Mouse (Mus musculus) spleen, adult 2 months (tissue): ENCODE data around the gene Dnajc10.

ENCODE experiments used
- CTCF ChIP-seq: fragments of 200-500 bp; IDR thresholded peaks from 2 replicates; pipeline ENCODE4 v1.5.1; 2011; ENCODE audit warnings: mild to moderate bottlenecking, inconsistent platforms; ENCODE audit not compliant: insufficient read depth, insufficient read length, insufficient replicate concordance; ENCODE audit errors: extremely low read depth
- POLR2A ChIP-seq: fragments of 200-500 bp; IDR thresholded peaks from 2 replicates; pipeline ENCODE4 v1.6.1; 2011; ENCODE audit warnings: low read depth, low read length, inconsistent platforms

DNA sequence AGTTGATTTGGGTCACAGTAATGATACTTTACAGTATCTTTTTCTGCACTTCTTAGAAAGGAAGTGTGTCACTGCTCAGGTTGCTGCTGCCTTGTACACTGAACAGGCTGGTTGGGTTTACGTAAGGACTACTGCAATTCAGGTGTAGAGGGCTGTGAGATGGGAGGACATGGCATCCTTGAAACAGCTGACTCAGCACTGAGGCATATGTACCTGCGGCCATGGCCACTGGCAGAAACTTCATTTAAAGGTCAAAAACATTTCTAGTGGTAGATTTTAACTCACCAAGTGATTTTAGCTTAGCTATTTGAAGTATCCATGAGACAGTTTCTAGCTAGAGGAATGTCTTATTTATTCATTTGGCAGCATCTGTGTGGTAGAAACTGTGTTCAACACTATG lies 10.5 kb downstream of the Dnajc10 start:
- TF ChIP-seq POLR2A (no peak), CTCF (no peak)
